Mouse (Mus musculus) left cerebral cortex, adult 2 months (tissue): ENCODE measurements at regions not wholly inside any gene's neighbourhood (a gene's known extent, or its start where the extent isn't known, plus 50 kb on each side); places are given as distances from the start of the nearest gene placed in this dataset.

Experiments
- DNase-seq, 2 experiments: peaks; one replicate each; pipeline ENCODE4 v3.0.0; 2021 to 2022; ENCODE audit warnings: low spot score in 2 of 2, mixed read lengths in 1 of 2; ENCODE audit errors: extremely low spot score in 1 of 2
- H3K27ac ChIP-seq: fragments of 200-600 bp; 2 replicates; pipeline ENCODE4 v1.8.1; 2022
- H3K4me3 ChIP-seq: fragments of 200-600 bp; 2 replicates; pipeline ENCODE4 v1.8.1; 2022
- CTCF ChIP-seq: fragments of 200-600 bp; IDR thresholded peaks from 2 replicates; pipeline ENCODE4 v1.8.1; 2022; ENCODE audit warnings: antibody characterized with exemption, mild to moderate bottlenecking, moderate library complexity
- intact Hi-C: fragments of 180-260 bp; cut with DNase I; formaldehyde crosslinking; loops from one replicate; pipeline ENCODE4 v1.15.1; 2025

- no peak for DNase-seq
- H3K4me3 ChIP-seq: no peak overlapping the region
Observed at GRCm38 (mm10) chr13:60019291-60020174, 157.6 kb downstream of the Gas1 start.

DNA sequence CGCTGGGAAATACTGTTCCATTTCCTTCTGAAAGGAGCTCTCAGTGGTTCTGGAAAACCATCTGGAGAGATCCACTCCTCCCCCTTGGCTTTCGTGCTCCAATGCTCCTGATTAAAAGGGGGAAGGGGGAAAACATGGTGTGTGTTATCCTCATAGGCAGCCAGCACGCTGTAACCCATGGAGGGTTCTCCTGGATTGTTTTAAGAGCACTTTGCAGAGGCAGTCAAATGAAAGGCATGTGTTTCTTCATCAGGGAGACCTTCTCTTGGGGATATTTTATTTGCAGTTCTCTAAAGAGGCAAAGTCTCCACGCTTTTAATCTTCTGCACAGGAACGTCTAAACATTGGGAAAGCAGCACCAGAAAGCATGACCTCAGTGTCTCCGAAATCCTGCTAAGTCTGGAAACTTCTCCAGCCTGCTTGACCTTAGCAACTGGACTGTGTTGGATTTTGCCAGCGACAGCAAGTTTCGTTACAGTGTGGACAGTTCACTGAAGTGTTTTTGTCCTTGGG, 161.3 kb downstream of the Gas1 start:
- intact Hi-C loops: no loop called here

More at GRCm38 (mm10) chr13:60019291-60020174, 157.6 kb downstream of the Gas1 start:
- intact Hi-C loops: no loop called here
- no peak for TF ChIP-seq CTCF
- H3K27ac ChIP-seq: no peak overlapping the region

GRCm38 (mm10) chr13:60012046-60012813, 164.9 kb downstream of the Gas1 start:
- intact Hi-C loops: no loop called here
- H3K4me3 ChIP-seq: no peak overlapping the region
- no peak overlapping the region for H3K27ac ChIP-seq
- no peak for DNase-seq
- no peak for TF ChIP-seq CTCF

More for the DNA sequence above, 161.3 kb downstream of the Gas1 start:
- Histone ChIP-seq H3K27ac (no peak overlapping the region), H3K4me3 (no peak overlapping the region)
- no peak for DNase-seq
- no peak for TF ChIP-seq CTCF

DNA sequence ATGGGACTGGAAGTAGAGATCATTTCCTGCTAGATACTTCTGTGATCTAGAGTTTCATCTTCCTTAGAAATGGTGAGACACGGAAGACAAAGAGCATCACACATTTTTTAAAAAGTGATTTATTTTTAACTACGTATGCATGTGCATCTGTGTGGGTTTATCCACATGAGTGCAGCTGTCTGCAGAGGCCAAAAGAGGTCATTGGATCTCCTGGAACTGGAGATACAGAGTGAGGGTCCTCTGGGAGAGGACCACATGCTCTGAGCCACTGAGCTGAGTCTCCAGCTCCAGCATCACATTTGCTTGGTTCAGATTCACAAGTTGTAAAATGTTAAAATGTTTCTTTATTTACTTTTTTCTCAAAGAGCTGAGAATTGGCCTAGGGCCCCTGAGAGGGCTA, 166.1 kb downstream of the Gas1 start:
- no peak for TF ChIP-seq CTCF
- DNase-seq: no peak
- intact Hi-C loops: no loop called here
- no peak overlapping the region for H3K4me3 ChIP-seq
- H3K27ac ChIP-seq: no peak overlapping the region

- no peak for TF ChIP-seq CTCF
- Histone ChIP-seq H3K27ac (no peak overlapping the region), H3K4me3 (no peak overlapping the region)
- intact Hi-C loops: no loop called here
- no peak for DNase-seq
Observed at GRCm38 (mm10) chr13:60007593-60007992, 169.6 kb downstream of the Gas1 start.

GRCm38 (mm10) chr13:60007031-60007430, 170.1 kb downstream of the Gas1 start:
- DNase-seq: no peak
- no peak overlapping the region for H3K27ac ChIP-seq
- no peak overlapping the region for H3K4me3 ChIP-seq
- no peak for TF ChIP-seq CTCF
- intact Hi-C loops: no loop called here

GRCm38 (mm10) chr13:60004611-60005010, 172.6 kb downstream of the Gas1 start:
- TF ChIP-seq CTCF: no peak
- Histone ChIP-seq H3K4me3 (no peak overlapping the region), H3K27ac (no peak overlapping the region)
- DNase-seq: no peak
- intact Hi-C loops: no loop called here

- Histone ChIP-seq H3K27ac (no peak overlapping the region), H3K4me3 (no peak overlapping the region)
- no peak for DNase-seq
- TF ChIP-seq CTCF: no peak
- intact Hi-C loops: no loop called here
Observed at GRCm38 (mm10) chr13:60002098-60002497, 175.1 kb downstream of the Gas1 start.

GRCm38 (mm10) chr13:60001637-60002036, 175.5 kb downstream of the Gas1 start:
- intact Hi-C loops: no loop called here
- no peak for TF ChIP-seq CTCF
- H3K27ac ChIP-seq: no peak overlapping the region
- no peak for DNase-seq
- no peak overlapping the region for H3K4me3 ChIP-seq

GRCm38 (mm10) chr13:60000618-60001347, 176.4 kb downstream of the Gas1 start:
- TF ChIP-seq CTCF: no peak
- intact Hi-C loops: no loop called here
- Histone ChIP-seq H3K27ac (no peak overlapping the region), H3K4me3 (no peak overlapping the region)
- no peak for DNase-seq

- intact Hi-C loops: no loop called here
- TF ChIP-seq CTCF: no peak
- Histone ChIP-seq H3K27ac (no peak overlapping the region), H3K4me3 (no peak overlapping the region)
- DNase-seq: no peak
Observed at GRCm38 (mm10) chr13:59997431-59997830, 174.5 kb upstream of the Tut7 start.
